ENCODE assay signal across 14 mouse cellular contexts in the genomic region with DNA sequence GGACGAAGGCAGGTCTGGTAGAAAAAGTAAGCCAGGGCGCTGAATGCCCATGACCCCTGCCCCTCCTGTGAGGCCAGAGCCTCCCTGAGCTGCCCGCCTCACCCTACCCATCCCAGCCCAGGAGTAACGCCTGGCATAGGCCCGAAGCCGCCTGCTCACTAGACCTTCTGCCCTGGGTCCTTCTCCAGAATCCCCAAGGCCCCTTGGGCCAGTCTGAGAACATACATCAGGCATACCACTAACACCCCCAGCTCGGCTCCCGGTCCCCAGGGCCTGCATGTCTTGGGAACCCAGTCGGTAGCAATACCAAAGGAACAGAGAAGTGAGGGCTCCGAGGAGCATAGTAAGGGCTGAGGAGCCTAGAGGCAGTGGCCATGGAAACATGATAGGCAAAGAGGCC. TPM values are rescaled to one million over a fixed set of nuclear protein-coding genes. Genes with fewer than 3 reads are reported as not detected.
A peak's percentile ranks its signal among the peaks of the same experiment; 100 is the strongest.
DNase-seq lines count a peak whose midpoint lies in the region; ATAC-seq lines count a peak whose summit lies in the region.
"Had no signal": no experiment of that assay in that cellular context is flagged by ENCODE, and none has a peak within 500 bp of the region (broad histone marks: within the 10 kb centered on the region; RNA-seq: fewer than 3 reads in every experiment).

No protein-coding gene starts in this region.

- WGBS in embryonic facial prominence, embryonic 13.5 days: 81% methylated on average over 10 of the region's 10 CpGs
- WGBS in embryonic facial prominence, embryonic 10.5 days: 79% methylated on average over 10 of the region's 10 CpGs
- 76% methylated on average over 10 of the region's 10 CpGs for WGBS in hindbrain, embryonic 10.5 days
- 82% methylated on average over 9 of the region's 10 CpGs for WGBS in midbrain, embryonic 13.5 days
- WGBS in kidney, embryonic 16.5 days: 75% methylated on average over 10 of the region's 10 CpGs

- H3K4me3 ChIP-seq in embryonic facial prominence, embryonic 13.5 days: no peak overlapping the region
- no peak overlapping the region; the same call in none of the 2 replicates for H3K4me3 ChIP-seq in embryonic facial prominence, embryonic 10.5 days
- H3K4me3 ChIP-seq in hindbrain, embryonic 10.5 days: peak overlapping the region; percentile 56; the same call in 1 of the 2 replicates
- peak overlapping the region; percentile 63 for H3K4me3 ChIP-seq in midbrain, embryonic 13.5 days (replicated peaks)
- H3K4me3 ChIP-seq in kidney, embryonic 16.5 days (ENCODE audit: low read length): no peak overlapping the region

- peaks cover 12% of the 10 kb centered on the region; the same call in 1 of the 2 replicates for H3K36me3 ChIP-seq in embryonic facial prominence, embryonic 13.5 days
- peaks cover 30% of the 10 kb centered on the region for H3K36me3 ChIP-seq in embryonic facial prominence, embryonic 10.5 days (replicated peaks)
- H3K36me3 ChIP-seq in hindbrain, embryonic 10.5 days: peaks cover 30% of the 10 kb centered on the region
- peaks cover 34% of the 10 kb centered on the region for H3K36me3 ChIP-seq in midbrain, embryonic 13.5 days
- H3K36me3 ChIP-seq in kidney, embryonic 16.5 days (ENCODE audit: insufficient read depth, low read length): no peaks in the 10 kb centered on the region

- H3K27ac ChIP-seq in embryonic facial prominence, embryonic 13.5 days: no peak overlapping the region
- H3K27ac ChIP-seq in embryonic facial prominence, embryonic 10.5 days (replicated peaks): no peak overlapping the region
- H3K27ac ChIP-seq in hindbrain, embryonic 10.5 days: peak overlapping the region; percentile 83; the same call in 1 of the 2 replicates
- H3K27ac ChIP-seq in midbrain, embryonic 13.5 days: peak overlapping the region; percentile 93
- H3K27ac ChIP-seq in kidney, embryonic 16.5 days (ENCODE audit: low read length): no peak overlapping the region
- H3K27ac ChIP-seq: embryonic facial prominence, embryonic 12.5 days; gastrocnemius, adult 2 months; liver, embryonic 13.5 days; macrophage had no signal

- H3K27me3 ChIP-seq in embryonic facial prominence, embryonic 13.5 days: peaks cover 42% of the 10 kb centered on the region
- H3K27me3 ChIP-seq in embryonic facial prominence, embryonic 10.5 days (replicated peaks; ENCODE audit: low read depth, poor library complexity, severe bottlenecking): peaks cover 58% of the 10 kb centered on the region
- H3K27me3 ChIP-seq in hindbrain, embryonic 10.5 days (ENCODE audit: insufficient read depth, poor library complexity, severe bottlenecking): peaks cover 54% of the 10 kb centered on the region
- peaks cover 20% of the 10 kb centered on the region for H3K27me3 ChIP-seq in midbrain, embryonic 13.5 days
- H3K27me3 ChIP-seq in kidney, embryonic 16.5 days (ENCODE audit: insufficient read depth, low read length): peaks cover 23% of the 10 kb centered on the region

- H3K4me2 ChIP-seq in embryonic facial prominence, embryonic 13.5 days: peak overlapping the region; percentile 99
- peak overlapping the region; percentile 98 for H3K4me2 ChIP-seq in midbrain, embryonic 13.5 days (replicated peaks)
- no peak overlapping the region for H3K4me2 ChIP-seq in kidney, embryonic 16.5 days (replicated peaks; ENCODE audit: low read depth, low read length)

- no peak for DNase-seq in embryonic facial prominence, embryonic 10.5 days (ENCODE audit: low spot score)
- DNase-seq in cerebellum, adult 9-11 months: peak; percentile 62
- DNase-seq in hindbrain, embryonic 10.5 days (ENCODE audit: low spot score): no peak
- DNase-seq in heart, adult 9 months (ENCODE audit: low spot score in 2 of 2): no peak
- DNase-seq in lung, postnatal 4 days: no peak
- DNase-seq: gastrocnemius, adult 2 months; kidney, postnatal 14 days; liver, embryonic 13.5 days; thymus, postnatal 36 days had no signal

- no peak for ATAC-seq in embryonic facial prominence, embryonic 13.5 days (ENCODE audit: insufficient number of reproducible peaks, insufficient read depth, low FRiP score, low TSS enrichment, low read depth)
- no peak for ATAC-seq in midbrain, embryonic 13.5 days
- ATAC-seq in kidney, embryonic 16.5 days (ENCODE audit: low FRiP score, low TSS enrichment): no peak

- no peak overlapping the region for H3K9ac ChIP-seq in embryonic facial prominence, embryonic 13.5 days
- peak overlapping the region; percentile 81 for H3K9ac ChIP-seq in midbrain, embryonic 13.5 days (replicated peaks)
- H3K9ac ChIP-seq in kidney, embryonic 16.5 days (replicated peaks; ENCODE audit: low read length): no peak overlapping the region
- H3K9ac ChIP-seq: liver, embryonic 13.5 days had no signal

- H3K4me1 ChIP-seq in embryonic facial prominence, embryonic 13.5 days: peaks cover 14% of the 10 kb centered on the region
- peaks cover 35% of the 10 kb centered on the region for H3K4me1 ChIP-seq in embryonic facial prominence, embryonic 10.5 days
- peaks cover 48% of the 10 kb centered on the region for H3K4me1 ChIP-seq in hindbrain, embryonic 10.5 days (replicated peaks)
- H3K4me1 ChIP-seq in midbrain, embryonic 13.5 days (replicated peaks): peaks cover 70% of the 10 kb centered on the region
- H3K4me1 ChIP-seq in kidney, embryonic 16.5 days (ENCODE audit: insufficient read depth, low read length): peaks cover 8% of the 10 kb centered on the region

- no peaks in the 10 kb centered on the region for H3K9me3 ChIP-seq in embryonic facial prominence, embryonic 13.5 days
- no peaks in the 10 kb centered on the region for H3K9me3 ChIP-seq in embryonic facial prominence, embryonic 10.5 days
- H3K9me3 ChIP-seq in hindbrain, embryonic 10.5 days: no peaks in the 10 kb centered on the region
- no peaks in the 10 kb centered on the region for H3K9me3 ChIP-seq in midbrain, embryonic 13.5 days
- H3K9me3 ChIP-seq in kidney, embryonic 16.5 days (ENCODE audit: low read length): no peaks in the 10 kb centered on the region
- H3K9me3 ChIP-seq: embryonic facial prominence, embryonic 12.5 days; liver, embryonic 13.5 days had no signal

RNA-seq across cellular contexts. Expression of gene Asphd1, which starts 0.8 kb away (rescaled TPM):
- polyA plus RNA-seq in embryonic facial prominence, embryonic 13.5 days (2015; fragmentation: Nextera tagmentation; extraction: Ambion mirVana): 0.13 and 0.25 TPM in 2 replicates
- polyA plus RNA-seq in embryonic facial prominence, embryonic 10.5 days (2016; fragmentation: Nextera tagmentation; extraction: Ambion mirVana): 0.14 and 0.15 TPM in 2 replicates
- 0.41 and 1.2 TPM in 2 replicates for polyA plus RNA-seq in hindbrain, embryonic 10.5 days (2016; fragmentation: Nextera tagmentation; extraction: Ambion mirVana)
- polyA plus RNA-seq in midbrain, embryonic 13.5 days (2015; fragmentation: Nextera tagmentation; extraction: Ambion mirVana): 5.5 and 5.8 TPM in 2 replicates
- polyA plus RNA-seq in kidney, embryonic 16.5 days (2015; fragmentation: Nextera tagmentation; extraction: Ambion mirVana): 0.12 and 0.24 TPM in 2 replicates
- polyA plus RNA-seq: liver, embryonic 13.5 days; macrophage had no signal

RNA-seq across cellular contexts. Expression of gene Sez6l2, which starts 1.7 kb away (rescaled TPM):
- polyA plus RNA-seq in embryonic facial prominence, embryonic 13.5 days (2015; fragmentation: Nextera tagmentation; extraction: Ambion mirVana): 0.76 and 0.77 TPM in 2 replicates
- 0.77 and 1.2 TPM in 2 replicates for polyA plus RNA-seq in embryonic facial prominence, embryonic 10.5 days (2016; fragmentation: Nextera tagmentation; extraction: Ambion mirVana)
- 2.3 and 7.6 TPM in 2 replicates for polyA plus RNA-seq in hindbrain, embryonic 10.5 days (2016; fragmentation: Nextera tagmentation; extraction: Ambion mirVana)
- polyA plus RNA-seq in midbrain, embryonic 13.5 days (2015; fragmentation: Nextera tagmentation; extraction: Ambion mirVana): 34.9 and 35.3 TPM in 2 replicates
- 0.86 and 1.6 TPM in 2 replicates for polyA plus RNA-seq in kidney, embryonic 16.5 days (2015; fragmentation: Nextera tagmentation; extraction: Ambion mirVana)

RNA-seq across cellular contexts. Expression of gene Kctd13, which starts 19.9 kb away (rescaled TPM):
- 17.8 and 19.8 TPM in 2 replicates for polyA plus RNA-seq in embryonic facial prominence, embryonic 13.5 days (2015; fragmentation: Nextera tagmentation; extraction: Ambion mirVana)
- polyA plus RNA-seq in embryonic facial prominence, embryonic 10.5 days (2016; fragmentation: Nextera tagmentation; extraction: Ambion mirVana): 20.2 and 21.3 TPM in 2 replicates
- polyA plus RNA-seq in hindbrain, embryonic 10.5 days (2016; fragmentation: Nextera tagmentation; extraction: Ambion mirVana): 23.9 and 35.5 TPM in 2 replicates
- 84.3 and 85.7 TPM in 2 replicates for polyA plus RNA-seq in midbrain, embryonic 13.5 days (2015; fragmentation: Nextera tagmentation; extraction: Ambion mirVana)
- 16.5 and 17.7 TPM in 2 replicates for polyA plus RNA-seq in kidney, embryonic 16.5 days (2015; fragmentation: Nextera tagmentation; extraction: Ambion mirVana)

RNA-seq across cellular contexts. Expression of gene Tmem219, which starts 25.9 kb away (rescaled TPM):
- 28.3 and 28.6 TPM in 2 replicates for polyA plus RNA-seq in embryonic facial prominence, embryonic 13.5 days (2015; fragmentation: Nextera tagmentation; extraction: Ambion mirVana)
- polyA plus RNA-seq in embryonic facial prominence, embryonic 10.5 days (2016; fragmentation: Nextera tagmentation; extraction: Ambion mirVana): 16.7 and 21.3 TPM in 2 replicates
- 31.6 and 37.9 TPM in 2 replicates for polyA plus RNA-seq in hindbrain, embryonic 10.5 days (2016; fragmentation: Nextera tagmentation; extraction: Ambion mirVana)
- 33.2 and 35.0 TPM in 2 replicates for polyA plus RNA-seq in midbrain, embryonic 13.5 days (2015; fragmentation: Nextera tagmentation; extraction: Ambion mirVana)
- polyA plus RNA-seq in kidney, embryonic 16.5 days (2015; fragmentation: Nextera tagmentation; extraction: Ambion mirVana): 33.8 and 34.1 TPM in 2 replicates

RNA-seq across cellular contexts. Expression of gene Cdipt, which starts 27.1 kb away (rescaled TPM):
- polyA plus RNA-seq in embryonic facial prominence, embryonic 13.5 days (2015; fragmentation: Nextera tagmentation; extraction: Ambion mirVana): 95.8 and 97.0 TPM in 2 replicates
- 79.9 and 85.2 TPM in 2 replicates for polyA plus RNA-seq in embryonic facial prominence, embryonic 10.5 days (2016; fragmentation: Nextera tagmentation; extraction: Ambion mirVana)
- 92.5 and 103 TPM in 2 replicates for polyA plus RNA-seq in hindbrain, embryonic 10.5 days (2016; fragmentation: Nextera tagmentation; extraction: Ambion mirVana)
- polyA plus RNA-seq in midbrain, embryonic 13.5 days (2015; fragmentation: Nextera tagmentation; extraction: Ambion mirVana): 101 and 108 TPM in 2 replicates
- 135 and 137 TPM in 2 replicates for polyA plus RNA-seq in kidney, embryonic 16.5 days (2015; fragmentation: Nextera tagmentation; extraction: Ambion mirVana)

Comparison
In these comparisons a context has a peak if more than half of its experiments do, and no peak if none do; other contexts are left out.
1. H3K27ac ChIP-seq: peak in hindbrain, embryonic 10.5 days (single experiment) and midbrain, embryonic 13.5 days (single experiment); none in embryonic facial prominence, embryonic 13.5 days (single experiment), embryonic facial prominence, embryonic 10.5 days (single experiment) and kidney, embryonic 16.5 days (single experiment).
2. H3K4me3 ChIP-seq: peak in hindbrain, embryonic 10.5 days (single experiment) and midbrain, embryonic 13.5 days (single experiment); none in embryonic facial prominence, embryonic 13.5 days (single experiment), embryonic facial prominence, embryonic 10.5 days (single experiment) and kidney, embryonic 16.5 days (single experiment).